Mouse (Mus musculus): ENCODE measurements around the gene Ogfr. TPM values are rescaled to one million over a fixed set of nuclear protein-coding genes. Genes with fewer than 3 reads are reported as not detected.
A peak's percentile ranks its signal among the peaks of the same experiment; 100 is the strongest.

The Ogfr gene
- polyA plus RNA-seq (2012; rRNA removed) (67.5 and 78.6 TPM in 2 replicates), polyA plus RNA-seq (2014; fragmentation: Nextera tagmentation; extraction: Ambion mirVana) (71.4 and 84.5 TPM in 2 replicates)

- under 1% methylated on average over 40 of the region's 67 CpGs for WGBS
- Histone ChIP-seq H3K4me3 (replicated peaks; ENCODE audit: low read length) (peak within 1 kb of the TSS; percentile 92), H3K9ac (ENCODE audit: low read depth, low read length, severe bottlenecking) (peak within 1 kb of the TSS; percentile 90), H3K9me3 (ENCODE audit: control insufficient read depth, low read length) (no peaks in the 10 kb centered on the region), H3K36me3 (ENCODE audit: control insufficient read depth, insufficient read depth, low read length) (peaks cover 56% of the 10 kb centered on the region), H3K4me1 (ENCODE audit: control insufficient read depth, insufficient read depth, low read length) (peaks cover 11% of the 10 kb centered on the region), H3K4me2 (replicated peaks; ENCODE audit: low read depth, low read length, severe bottlenecking) (peak within 1 kb of the TSS; percentile 78), H3K27me3 (ENCODE audit: control insufficient read depth, insufficient read depth, low read length) (no peaks in the 10 kb centered on the region), H3K27ac (replicated peaks; ENCODE audit: low read depth, low read length) (peak within 1 kb of the TSS; percentile 87)
- DNase-seq (ENCODE audit: low spot score) (peak; percentile 91), ATAC-seq (ENCODE audit: low FRiP score, low read depth) (peak; percentile 94)
- TF ChIP-seq POLR2A (IDR thresholded peaks at IDR 0.05; ENCODE audit: borderline replicate concordance, extremely low read depth, insufficient read depth, insufficient read length), result peak; percentile 65; the same call in 1 of the 2 replicates
Measured at GRCm38 (mm10) chr2:180589123-180589831, at the start of gene Ogfr. Gene Ogfr (plus strand): TSS chr2:180589245.

DNA sequence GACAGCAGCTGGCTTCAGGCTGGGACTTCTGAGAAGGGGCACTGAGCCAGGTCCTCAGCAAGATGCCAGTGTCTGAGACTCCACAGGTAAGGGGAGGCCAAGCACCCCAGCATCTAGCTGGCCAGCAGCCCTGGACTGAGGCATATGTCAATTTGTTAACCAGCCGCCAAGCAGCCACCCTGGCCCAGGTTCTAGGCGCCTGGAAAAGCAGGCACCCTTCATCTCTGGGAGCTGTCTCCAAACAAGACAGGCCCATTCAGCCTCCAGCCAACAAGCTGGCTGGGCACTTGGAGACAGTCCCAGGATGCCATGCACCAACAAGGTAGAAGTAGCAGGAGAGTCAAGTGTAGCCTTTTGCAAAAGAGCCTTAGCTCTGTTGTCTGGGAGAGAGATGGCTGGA lies 45.4 kb upstream of the Ogfr start:
- Histone ChIP-seq H3K27ac (replicated peaks; ENCODE audit: low read depth, low read length) (no peak overlapping the region), H3K9ac (ENCODE audit: low read depth, low read length, severe bottlenecking) (no peak overlapping the region), H3K4me2 (replicated peaks; ENCODE audit: low read depth, low read length, severe bottlenecking) (no peak overlapping the region), H3K4me3 (replicated peaks; ENCODE audit: low read length) (no peak overlapping the region), H3K4me1 (ENCODE audit: control insufficient read depth, insufficient read depth, low read length) (no peaks in the 10 kb centered on the region), H3K27me3 (ENCODE audit: control insufficient read depth, insufficient read depth, low read length) (no peaks in the 10 kb centered on the region), H3K36me3 (ENCODE audit: control insufficient read depth, insufficient read depth, low read length) (no peaks in the 10 kb centered on the region), H3K9me3 (ENCODE audit: control insufficient read depth, low read length) (no peaks in the 10 kb centered on the region)
- DNase-seq (ENCODE audit: low spot score), result no peak
- ATAC-seq (ENCODE audit: low FRiP score, low read depth), result no peak
- 92% methylated on average over 2 of the region's 2 CpGs for WGBS
- no peak for TF ChIP-seq POLR2A (IDR thresholded peaks at IDR 0.05; ENCODE audit: borderline replicate concordance, extremely low read depth, insufficient read depth, insufficient read length)

- Histone ChIP-seq H3K27ac (replicated peaks; ENCODE audit: low read depth, low read length) (no peak overlapping the region), H3K36me3 (ENCODE audit: control insufficient read depth, insufficient read depth, low read length) (no peaks in the 10 kb centered on the region), H3K9ac (ENCODE audit: low read depth, low read length, severe bottlenecking) (no peak overlapping the region), H3K4me3 (replicated peaks; ENCODE audit: low read length) (no peak overlapping the region), H3K4me2 (replicated peaks; ENCODE audit: low read depth, low read length, severe bottlenecking) (no peak overlapping the region), H3K27me3 (ENCODE audit: control insufficient read depth, insufficient read depth, low read length) (no peaks in the 10 kb centered on the region), H3K4me1 (ENCODE audit: control insufficient read depth, insufficient read depth, low read length) (no peaks in the 10 kb centered on the region), H3K9me3 (ENCODE audit: control insufficient read depth, low read length) (no peaks in the 10 kb centered on the region)
- ATAC-seq (ENCODE audit: low FRiP score, low read depth) (no peak), DNase-seq (ENCODE audit: low spot score) (no peak)
- TF ChIP-seq POLR2A (IDR thresholded peaks at IDR 0.05; ENCODE audit: borderline replicate concordance, extremely low read depth, insufficient read depth, insufficient read length), result no peak
- 78% methylated on average over 18 of the region's 18 CpGs for WGBS
Measured at GRCm38 (mm10) chr2:180545046-180545445, 44.0 kb upstream of the Ogfr start.

DNA sequence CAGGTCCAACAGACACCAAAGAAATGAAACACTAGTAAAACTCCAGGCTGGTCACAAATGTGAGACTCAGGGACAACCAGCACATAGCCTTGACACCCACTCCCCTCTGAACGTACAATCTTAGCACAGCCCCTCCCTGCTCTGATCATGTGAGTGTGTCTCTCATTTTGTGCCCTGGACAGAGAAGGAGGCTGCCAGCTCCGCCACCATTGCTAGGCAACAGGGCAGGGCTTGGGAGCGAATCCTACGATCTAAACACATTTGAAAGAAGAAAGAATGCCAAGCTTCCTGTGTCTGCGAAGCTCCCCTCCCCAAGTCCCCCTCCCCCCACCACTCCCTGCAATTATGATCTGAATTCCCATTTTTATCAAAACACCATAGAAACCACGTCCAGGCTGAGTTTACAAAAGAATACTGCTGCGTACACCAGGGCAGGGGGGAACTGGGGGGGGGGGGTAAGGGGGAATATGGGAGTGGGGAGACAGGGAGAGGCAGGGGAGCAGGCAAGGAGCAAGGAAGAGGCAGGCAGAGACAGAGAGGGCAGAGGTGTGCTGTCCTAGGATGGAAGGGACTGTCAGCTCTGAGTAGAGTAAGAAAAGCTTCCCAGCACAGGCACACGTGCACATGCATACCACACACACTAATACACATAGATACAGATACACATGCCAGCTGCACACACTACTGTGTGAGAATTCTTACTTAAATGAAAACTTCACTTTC lies 41.5 kb upstream of the Ogfr start:
- Histone ChIP-seq H3K4me1 (ENCODE audit: control insufficient read depth, insufficient read depth, low read length) (no peaks in the 10 kb centered on the region), H3K4me2 (replicated peaks; ENCODE audit: low read depth, low read length, severe bottlenecking) (no peak overlapping the region), H3K9me3 (ENCODE audit: control insufficient read depth, low read length) (no peaks in the 10 kb centered on the region), H3K27ac (replicated peaks; ENCODE audit: low read depth, low read length) (no peak overlapping the region), H3K27me3 (ENCODE audit: control insufficient read depth, insufficient read depth, low read length) (no peaks in the 10 kb centered on the region), H3K9ac (ENCODE audit: low read depth, low read length, severe bottlenecking) (no peak overlapping the region), H3K4me3 (replicated peaks; ENCODE audit: low read length) (no peak overlapping the region), H3K36me3 (ENCODE audit: control insufficient read depth, insufficient read depth, low read length) (no peaks in the 10 kb centered on the region)
- WGBS, result 45% methylated on average over 8 of the region's 8 CpGs
- ATAC-seq (ENCODE audit: low FRiP score, low read depth) (no peak), DNase-seq (ENCODE audit: low spot score) (no peak)
- TF ChIP-seq POLR2A (IDR thresholded peaks at IDR 0.05; ENCODE audit: borderline replicate concordance, extremely low read depth, insufficient read depth, insufficient read length), result no peak

- H3K4me3 ChIP-seq (replicated peaks; ENCODE audit: low read length), result no peak overlapping the region
- H3K4me2 ChIP-seq (replicated peaks; ENCODE audit: low read depth, low read length, severe bottlenecking), result no peak overlapping the region
- no peaks in the 10 kb centered on the region for H3K36me3 ChIP-seq (ENCODE audit: control insufficient read depth, insufficient read depth, low read length)
- no peak for ATAC-seq (ENCODE audit: low FRiP score, low read depth)
- no peaks in the 10 kb centered on the region for H3K4me1 ChIP-seq (ENCODE audit: control insufficient read depth, insufficient read depth, low read length)
- no peak for TF ChIP-seq POLR2A (IDR thresholded peaks at IDR 0.05; ENCODE audit: borderline replicate concordance, extremely low read depth, insufficient read depth, insufficient read length)
- H3K27me3 ChIP-seq (ENCODE audit: control insufficient read depth, insufficient read depth, low read length), result no peaks in the 10 kb centered on the region
- no peak overlapping the region for H3K27ac ChIP-seq (replicated peaks; ENCODE audit: low read depth, low read length)
- 65% methylated on average over 3 of the region's 3 CpGs for WGBS
- H3K9ac ChIP-seq (ENCODE audit: low read depth, low read length, severe bottlenecking), result no peak overlapping the region
- H3K9me3 ChIP-seq (ENCODE audit: control insufficient read depth, low read length), result no peaks in the 10 kb centered on the region
- no peak for DNase-seq (ENCODE audit: low spot score)
Measured at GRCm38 (mm10) chr2:180552340-180552739, 36.7 kb upstream of the Ogfr start.
